Mouse (Mus musculus) small intestine, adult 2 months (tissue): ENCODE measurements around the gene Rps26.

Experiments
- CTCF ChIP-seq: fragments of 200-500 bp; IDR thresholded peaks from 2 replicates; pipeline ENCODE4 v1.5.1; 2012; ENCODE audit warnings: low read depth, mild to moderate bottlenecking, control low read depth, inconsistent platforms, low read length, moderate library complexity, mixed read lengths; ENCODE audit not compliant: insufficient replicate concordance, insufficient read length; ENCODE audit errors: extremely low read depth
- POLR2A ChIP-seq: fragments of 200-500 bp; IDR thresholded peaks from 2 replicates; pipeline ENCODE4 v1.6.1; 2012; ENCODE audit warnings: low read depth, mild to moderate bottlenecking, control low read depth, inconsistent platforms, low read length, moderate library complexity

DNA sequence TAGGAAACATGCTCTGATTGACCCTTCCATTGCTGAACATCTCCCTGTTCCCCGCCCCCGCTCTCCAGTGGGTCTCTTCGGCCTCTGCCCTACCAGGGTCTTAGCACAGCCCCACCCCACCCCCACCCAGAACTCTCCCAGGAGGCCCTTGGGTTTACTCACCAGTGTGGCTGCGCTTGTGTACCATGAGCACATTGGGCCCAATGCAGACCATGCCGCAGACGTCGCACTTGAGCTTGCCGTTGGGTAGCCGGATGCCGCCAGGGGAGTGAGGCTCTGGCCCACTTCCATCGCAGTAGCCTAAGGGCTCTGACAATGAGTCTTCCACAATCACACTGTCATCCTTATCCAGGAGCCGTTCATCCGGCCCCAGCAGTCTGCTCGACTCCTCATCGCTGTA is 14.3 kb upstream of the Rps26 start:
- no peak for TF ChIP-seq CTCF
- TF ChIP-seq POLR2A: no peak
